Mouse (Mus musculus) ovary, postnatal 10 days (tissue): Measurements from ENCODE around the gene Trmt10c.
"Not testable (repeated sequence)": the region's sequence is repeated elsewhere in the genome, so short reads cannot be mapped to it uniquely, and the experiment has no call there.

ENCODE experiments used
- DNase-seq: peaks from one replicate; pipeline ENCODE4 v3.0.0; 2022; ENCODE audit warnings: low spot score

Gene Trmt10c

GRCm38 (mm10) chr16:56037138-56038010 is at the start of gene Trmt10c:
TSS of gene Trmt10c (minus strand) at chr16:56037819.
- peak; percentile 88 for DNase-seq

DNA sequence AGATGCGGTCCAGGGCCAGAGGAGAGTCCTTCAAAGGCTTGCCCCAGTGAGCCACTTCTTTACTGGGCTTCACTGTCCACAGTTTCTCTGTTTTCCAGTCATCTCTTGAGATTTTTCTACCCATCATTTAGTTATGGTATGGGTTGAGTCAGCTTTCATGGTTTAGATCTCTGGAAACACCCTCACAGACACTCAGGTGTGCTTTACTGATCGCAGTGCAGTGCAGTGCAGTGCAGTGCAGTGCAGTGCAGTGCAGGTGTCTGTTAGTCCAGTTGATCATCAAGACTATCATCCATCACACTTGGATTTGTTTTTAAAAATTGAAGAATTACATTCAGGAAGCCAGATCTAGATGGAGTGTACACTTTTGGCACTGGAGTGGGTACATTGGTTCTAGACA is 48.7 kb upstream of the Trmt10c start:
- DNase-seq: no peak

- no peak for DNase-seq
Observed at GRCm38 (mm10) chr16:56081691-56082090, 44.1 kb upstream of the Trmt10c start.

DNA sequence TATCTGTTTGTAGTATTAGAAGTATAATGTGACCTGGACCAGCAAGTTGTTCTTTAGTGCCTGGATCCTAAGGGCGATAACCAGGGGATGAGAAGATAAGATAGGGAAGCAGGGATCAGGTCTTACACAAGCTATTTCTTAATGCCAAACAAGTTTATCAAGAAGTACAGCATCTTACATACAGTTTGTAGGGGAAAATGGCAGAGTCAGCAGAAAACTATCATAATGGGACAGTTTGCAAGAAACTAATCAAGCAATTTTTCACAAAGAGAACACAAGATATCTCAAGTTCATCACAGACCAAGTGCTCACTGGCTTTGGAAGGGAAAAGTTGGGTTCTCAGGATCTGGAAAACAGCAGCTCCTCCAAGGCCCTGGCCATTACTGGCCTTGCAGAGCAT is 41.8 kb upstream of the Trmt10c start:
- no peak for DNase-seq

- no peak for DNase-seq
Observed at GRCm38 (mm10) chr16:56076121-56076869, 38.7 kb upstream of the Trmt10c start.

- DNase-seq: peak; percentile 80
Observed at GRCm38 (mm10) chr16:56075222-56076111, 37.8 kb upstream of the Trmt10c start.

GRCm38 (mm10) chr16:56074565-56074964 is 36.9 kb upstream of the Trmt10c start:
- no peak for DNase-seq

- no peak for DNase-seq
Observed at GRCm38 (mm10) chr16:56074122-56074521, 36.5 kb upstream of the Trmt10c start.

DNA sequence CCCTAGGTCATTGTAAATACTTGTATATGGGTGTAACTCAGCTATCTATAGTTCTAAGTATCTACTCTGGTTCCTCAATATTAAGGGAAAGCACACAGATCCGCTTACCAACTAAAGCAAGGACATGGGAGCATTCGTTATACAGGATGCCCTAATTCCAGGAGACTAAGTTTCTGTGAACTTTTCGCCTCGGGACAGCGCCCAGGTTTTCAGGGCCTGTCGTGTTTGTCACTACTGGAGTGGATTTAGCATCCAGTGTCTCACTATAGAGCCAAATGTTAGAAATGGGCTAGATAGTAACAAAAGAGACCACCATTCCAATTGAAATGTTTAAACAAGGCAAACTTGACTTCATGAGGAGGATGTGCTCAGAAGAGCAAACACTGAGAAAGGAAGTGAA is 35.5 kb upstream of the Trmt10c start:
- not testable (repeated sequence) for DNase-seq

GRCm38 (mm10) chr16:56072533-56072932 is 34.9 kb upstream of the Trmt10c start:
- no peak for DNase-seq

DNA sequence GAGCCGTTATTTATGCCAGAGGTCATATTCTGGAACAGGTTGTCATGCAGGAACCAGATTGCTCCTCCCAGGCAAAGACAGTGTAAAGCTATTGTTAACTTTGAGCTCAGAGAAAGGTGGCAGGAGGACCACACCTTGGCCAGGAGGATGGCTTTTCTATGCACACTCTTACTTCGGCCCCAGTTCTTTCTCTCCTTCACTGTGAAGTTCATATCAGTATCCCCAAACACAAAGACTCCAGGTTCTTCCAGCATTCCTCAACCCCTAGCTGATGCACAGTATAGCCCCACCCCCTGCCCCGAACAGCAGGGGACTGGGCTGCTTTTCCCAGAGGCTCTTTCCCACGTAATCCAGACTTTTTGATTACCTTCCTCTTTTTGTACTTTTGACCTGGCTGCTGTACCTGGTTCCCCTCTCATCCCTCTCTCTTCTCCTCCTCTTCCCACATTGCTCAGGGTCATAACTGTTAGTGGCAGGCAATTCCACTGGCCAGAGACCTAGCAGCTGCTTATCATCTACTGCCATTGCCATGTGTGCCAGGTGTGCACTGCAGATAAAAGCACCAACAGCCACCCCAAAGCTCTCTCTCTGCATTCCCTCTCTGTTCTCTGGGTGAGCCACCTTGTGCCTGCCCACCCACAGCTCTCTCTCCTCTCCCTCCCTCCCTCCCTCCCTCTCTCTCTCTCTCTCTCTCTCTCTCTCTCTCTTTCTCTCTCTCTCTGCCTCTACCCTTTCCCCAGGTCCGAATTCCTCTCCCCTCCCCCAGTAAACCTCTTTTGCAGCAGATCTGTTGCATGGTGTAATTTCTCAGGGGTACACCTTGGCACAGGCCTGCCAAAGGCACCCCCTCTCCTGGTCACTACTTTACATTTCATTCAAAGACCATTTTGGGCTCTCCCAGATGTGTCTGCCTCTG is 34.0 kb upstream of the Trmt10c start:
- DNase-seq: no peak

DNA sequence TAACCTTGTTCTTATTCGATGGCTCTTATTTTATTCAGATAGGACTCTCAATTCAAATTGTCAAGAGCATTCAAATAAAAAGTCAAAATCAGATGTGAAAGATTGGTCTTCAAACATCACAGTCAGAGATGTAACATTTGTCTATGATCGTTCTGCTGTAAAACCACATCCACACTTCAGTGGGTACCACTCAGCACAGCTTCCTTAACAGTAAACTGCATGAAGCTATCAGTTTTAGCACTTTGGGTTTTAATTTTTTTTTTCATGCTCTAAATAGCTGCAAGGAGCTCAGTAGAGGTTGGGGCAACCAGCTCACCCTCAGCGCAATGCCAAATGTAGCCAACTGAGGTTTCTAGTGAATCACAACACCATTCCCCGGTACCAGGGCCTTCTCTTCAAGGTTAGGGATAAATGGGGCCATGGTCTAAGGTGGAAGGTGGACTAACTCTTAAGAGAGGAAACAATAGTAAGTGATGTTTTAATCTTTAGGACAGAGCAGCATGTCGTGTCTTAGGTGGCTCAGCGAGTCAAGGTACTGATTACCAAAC is 31.0 kb upstream of the Trmt10c start:
- no peak for DNase-seq

GRCm38 (mm10) chr16:56066113-56066512 is 28.5 kb upstream of the Trmt10c start:
- DNase-seq: no peak

- DNase-seq: no peak
Observed at GRCm38 (mm10) chr16:56064334-56064990, 26.8 kb upstream of the Trmt10c start.

DNA sequence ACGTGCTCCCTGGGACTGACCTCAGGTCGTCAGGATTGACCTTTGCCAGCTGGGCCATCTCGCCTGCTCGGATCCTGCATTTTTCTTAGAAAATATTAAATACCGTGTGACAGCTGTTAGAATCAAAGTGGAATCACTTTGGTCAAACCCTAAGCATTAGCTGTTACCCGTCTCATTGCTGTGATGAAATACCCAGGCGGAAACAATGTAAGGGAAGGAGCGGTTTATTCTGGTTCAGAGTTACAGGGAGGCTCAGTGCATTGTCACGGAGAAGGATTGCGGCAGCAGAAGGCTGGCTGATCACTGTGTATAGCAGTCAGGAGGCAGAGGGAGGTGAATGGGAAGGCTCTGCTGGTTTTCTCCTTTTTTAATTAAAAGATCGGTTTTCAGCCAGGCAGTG is 25.4 kb upstream of the Trmt10c start:
- DNase-seq: no peak

DNA sequence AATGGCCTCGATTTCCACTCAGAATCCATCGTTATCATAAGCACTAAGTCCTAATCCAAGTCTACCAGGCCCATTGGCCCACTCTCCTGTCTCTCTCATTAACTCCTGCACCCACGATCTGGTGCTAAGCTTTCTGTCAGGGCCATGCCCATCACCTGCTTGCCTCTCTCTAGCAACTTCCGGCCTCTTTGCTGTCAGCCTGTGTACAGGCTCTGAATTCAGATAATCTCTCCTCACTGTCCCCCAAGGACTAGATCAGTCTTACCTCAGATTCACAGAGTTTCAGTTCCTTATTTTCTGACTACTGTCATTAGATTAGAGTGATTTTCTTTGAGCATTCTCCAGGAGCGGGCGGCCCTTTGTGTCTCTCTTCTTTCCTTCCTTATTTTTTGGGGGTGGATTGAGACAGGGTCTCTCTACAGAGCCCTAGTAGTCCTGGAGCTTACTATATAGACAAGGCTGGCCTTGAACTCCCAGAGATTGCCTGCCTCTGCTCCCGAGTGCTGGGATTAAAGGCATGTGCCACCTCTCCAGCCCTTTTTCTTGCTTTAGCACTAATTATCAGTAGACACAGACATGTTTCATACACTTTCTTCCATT is 24.5 kb upstream of the Trmt10c start:
- no peak for DNase-seq

DNA sequence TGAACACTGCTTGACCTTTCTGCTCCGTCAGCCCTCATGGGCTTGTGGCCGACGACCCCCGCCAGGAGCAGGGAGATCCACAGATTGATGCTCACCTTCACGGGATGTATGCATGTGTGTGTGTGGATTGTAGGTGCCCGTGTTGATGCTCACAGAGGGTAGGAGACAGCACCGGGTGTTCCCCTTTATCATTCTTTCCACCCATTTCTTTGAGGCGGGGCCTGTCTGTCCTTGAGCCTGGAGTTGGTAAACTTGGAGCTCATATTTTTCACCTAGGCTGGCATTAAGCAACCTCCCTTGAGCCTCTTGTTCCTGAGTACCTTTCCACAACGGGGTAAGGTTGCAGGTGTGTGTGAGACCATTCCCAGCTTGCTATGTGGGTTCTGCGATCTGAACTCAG is 20.5 kb upstream of the Trmt10c start:
- no peak for DNase-seq

DNA sequence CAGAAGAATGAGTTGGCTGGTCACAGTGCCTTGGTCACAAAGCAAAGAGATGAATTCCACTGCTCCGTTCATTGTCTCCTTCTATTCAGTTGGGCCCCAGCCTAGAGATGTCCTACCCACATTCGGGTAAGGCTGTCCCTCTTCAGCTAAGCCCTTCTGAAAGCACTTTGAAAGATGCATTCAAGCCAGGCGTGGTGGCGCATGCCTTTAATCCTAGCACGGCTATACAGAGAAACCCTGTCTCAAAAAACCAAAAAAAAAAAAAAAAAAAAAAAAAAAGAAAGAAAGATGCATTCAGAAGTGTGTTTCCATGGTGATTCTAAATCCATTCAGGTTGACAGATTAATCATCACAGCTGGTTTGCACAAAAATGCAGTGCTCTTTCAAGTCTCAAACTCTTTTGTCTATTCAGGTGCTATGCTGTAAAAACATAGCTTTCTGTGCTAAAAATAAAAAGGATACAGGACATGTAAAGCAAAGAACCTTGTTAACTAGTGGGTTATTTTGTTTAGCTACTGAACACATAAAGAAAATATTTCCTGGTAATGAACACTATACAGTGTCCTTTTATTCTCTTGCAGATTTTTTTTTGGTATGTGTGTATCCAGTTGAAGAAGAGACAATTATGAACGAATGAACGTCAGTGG is 19.4 kb upstream of the Trmt10c start:
- DNase-seq: no peak

GRCm38 (mm10) chr16:56055911-56056310 is 18.3 kb upstream of the Trmt10c start:
- no peak for DNase-seq
